Mouse (Mus musculus) layer of hippocampus, adult 8-10 months (tissue): ENCODE data around the gene Atg2a. TPM values are rescaled to one million over a fixed set of nuclear protein-coding genes. Genes with fewer than 3 reads are reported as not detected.

ENCODE experiments used
- microRNA-seq, 2 experiments: library from miRNA; unstranded; fragments of <30 nt; microRNA quantifications; one replicate each; pipeline ENCODE4 v1.2.0; 2022
- total RNA-seq, 4 experiments: library from RNA; stranded (reverse); gene quantifications; 2 replicates each; pipeline ENCODE4 v1.2.4; 2022

Atg2a gene
- total RNA-seq, 4 experiments from 2014 or later, result 34.1 to 41.8 (median 37.1) TPM

Small RNAs within 50 kb of the gene (microRNA-seq; reads per million reads assigned to microRNA genes)
- gene Mir192 (2.9 to 16.7 reads per million in 2 experiments), gene Mir194-2 (8.6 to 27.5 reads per million in 2 experiments)

Other genes with a start within 250 kb of the Atg2a start
- gene Capn1, start 225.8 kb upstream of the Atg2a start, total RNA-seq, result 10 to 100 TPM; 23.7 to 27.7 (median 25.1) TPM
- gene Syvn1, start 195.1 kb upstream of the Atg2a start, total RNA-seq, result 10 to 100 TPM; 40.4 to 48.8 (median 43.7) TPM
- 10 to 100 TPM; 43.5 to 51.3 (median 46.1) TPM for gene Mrpl49, start 183.9 kb upstream of the Atg2a start, total RNA-seq
- 100 to 1,000 TPM; 653 to 927 (median 780) TPM for gene Fau, start 183.8 kb upstream of the Atg2a start, total RNA-seq
- 10 to 100 TPM; 27.0 to 38.4 (median 32.4) TPM for gene Znhit2, start 180.5 kb upstream of the Atg2a start, total RNA-seq
- gene Tm7sf2, start 173.3 kb upstream of the Atg2a start, total RNA-seq, result 10 to 100 TPM; 21.7 to 30.5 (median 26.6) TPM
- 100 to 1,000 TPM in 2 of 4 experiments, 10 to 100 TPM in 2; 90.4 to 103 (median 99.8) TPM for gene Vps51, start 164.4 kb upstream of the Atg2a start, total RNA-seq
- not detected for gene Tmem262, start 161.6 kb upstream of the Atg2a start, total RNA-seq
- 1 to 10 TPM in 1 of 4 experiments, not detected in 3; 2.3 TPM for gene Gm28374, start 159.4 kb upstream of the Atg2a start, total RNA-seq
- gene Zfpl1, start 156.7 kb upstream of the Atg2a start, total RNA-seq, result 10 to 100 TPM; 38.8 to 44.1 (median 41.4) TPM
- under 1 TPM in 1 of 4 experiments, not detected in 3; 0.31 TPM for gene Cdca5, start 156.7 kb upstream of the Atg2a start, total RNA-seq
- gene AC131692.1, start 147.2 kb upstream of the Atg2a start, total RNA-seq, result not detected
- gene Naaladl1, start 135.9 kb upstream of the Atg2a start, total RNA-seq, result under 1 TPM in 3 of 4 experiments, not detected in 1; 0.14 to 0.25 (median 0.17) TPM
- gene Sac3d1, start 123.0 kb upstream of the Atg2a start, total RNA-seq, result 10 to 100 TPM; 11.0 to 13.4 (median 12.9) TPM
- 10 to 100 TPM; 38.7 to 43.0 (median 41.8) TPM for gene Snx15, start 113.4 kb upstream of the Atg2a start, total RNA-seq
- gene Batf2, start 100.7 kb upstream of the Atg2a start, total RNA-seq, result 1 to 10 TPM in 1 of 4 experiments, under 1 TPM in 2, not detected in 1; 0.83 to 1.3 (median 0.96) TPM
- gene Arl2, start 100.1 kb upstream of the Atg2a start, total RNA-seq, result 10 to 100 TPM; 79.8 to 93.3 (median 85.0) TPM
- not detected for gene Majin, start 57.3 kb upstream of the Atg2a start, total RNA-seq
- not detected for gene Gpha2, start 15.3 kb upstream of the Atg2a start, total RNA-seq
- gene Ppp2r5b, start 5.8 kb upstream of the Atg2a start, total RNA-seq, result 100 to 1,000 TPM; 126 to 136 (median 128) TPM
- 10 to 100 TPM; 59.1 to 76.4 (median 70.3) TPM for gene Ehd1, start 35.1 kb downstream of the Atg2a start, total RNA-seq
- gene Cdc42bpg, start 64.8 kb downstream of the Atg2a start, total RNA-seq, result 1 to 10 TPM; 5.9 to 9.5 (median 6.5) TPM
- 10 to 100 TPM; 60.0 to 74.4 (median 63.5) TPM for gene Men1, start 93.3 kb downstream of the Atg2a start, total RNA-seq
- gene Map4k2, start 99.5 kb downstream of the Atg2a start, total RNA-seq, result 100 to 1,000 TPM in 2 of 4 experiments, 10 to 100 TPM in 2; 85.0 to 114 (median 103) TPM
- 100 to 1,000 TPM; 209 to 234 (median 222) TPM for gene Sf1, start 122.0 kb downstream of the Atg2a start, total RNA-seq
- gene Pygm, start 142.7 kb downstream of the Atg2a start, total RNA-seq, result 10 to 100 TPM; 14.2 to 19.7 (median 19.0) TPM
- gene Rasgrp2, start 157.7 kb downstream of the Atg2a start, total RNA-seq, result 10 to 100 TPM; 35.0 to 44.1 (median 40.9) TPM
- gene Nrxn2, start 177.1 kb downstream of the Atg2a start, total RNA-seq, result 100 to 1,000 TPM; 348 to 441 (median 390) TPM